In the genomic region with DNA sequence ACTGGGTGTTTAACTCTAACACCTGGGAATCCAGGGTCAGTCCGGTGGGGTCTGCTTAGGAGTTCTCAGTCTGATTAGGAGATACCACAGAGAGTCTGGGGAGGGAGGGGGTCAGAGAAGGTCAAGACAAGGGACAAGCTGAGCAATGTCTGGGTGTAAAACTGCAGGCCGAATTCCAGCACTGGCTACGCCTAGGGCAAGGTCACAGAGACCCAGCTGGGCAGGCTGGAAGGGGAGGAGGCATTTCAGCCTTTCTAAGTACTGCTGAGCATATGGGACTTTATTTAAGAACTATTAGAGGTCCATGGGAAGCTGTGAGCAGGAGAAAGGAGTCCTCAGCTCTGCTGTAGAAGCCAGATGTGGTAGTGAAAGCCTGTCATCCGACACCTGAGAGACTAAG, we compare ENCODE assay signal across 21 mouse cellular contexts. TPM values are rescaled to one million over a fixed set of nuclear protein-coding genes. Genes with fewer than 3 reads are reported as not detected.
A peak's percentile ranks its signal among the peaks of the same experiment; 100 is the strongest.
DNase-seq lines count a peak whose midpoint lies in the region.
"Had no signal": no experiment of that assay in that cellular context is flagged by ENCODE, and none has a peak within 500 bp of the region (broad histone marks: within the 10 kb centered on the region; RNA-seq: fewer than 3 reads in every experiment).

No protein-coding gene starts in this region.

- peak; percentile 1 for DNase-seq in embryo, embryonic 10.5 days (ENCODE audit: low spot score)
- DNase-seq in embryo, embryonic 11 days = no peak
- peak; percentile 13 for DNase-seq in kidney, postnatal 14 days
- DNase-seq in kidney, adult 11 months = no peak
- peak; percentile 71 for DNase-seq in ES-CJ7 (ENCODE audit: low read depth, low spot score)
- DNase-seq in heart, postnatal 25 days (ENCODE audit: low spot score) = no peak
- DNase-seq: adrenal gland, postnatal 10 days; adrenal gland, postnatal 36 days; B cell, adult 2 months; cerebellum, adult 18-20 months; cerebellum, adult 9-10 months; cerebellum, postnatal 14 days; forebrain, postnatal 0 days; gastrocnemius, adult 2 months; gastrocnemius, postnatal 14 days; heart, postnatal 36 days had no signal

- intact Hi-C loops in heart, postnatal 25 days (cut with DNase I) = no loop called here

RNA-seq across cellular contexts. Expression of a gene that starts 1.2 kb away (rescaled TPM):
- not detected for total RNA-seq in heart, postnatal 25 days (2021)
- total RNA-seq: adrenal gland, adult 18-20 months; adrenal gland, postnatal 10 days; adrenal gland, postnatal 36 days; CH12.LX; ES-E14; forebrain, postnatal 0 days; gastrocnemius, adult 2 months; gastrocnemius, postnatal 14 days; gastrocnemius, postnatal 4 days; heart, adult 8-10 months; heart, postnatal 36 days had no signal

RNA-seq across cellular contexts. Expression of a gene that starts 18.1 kb away (rescaled TPM):
- not detected for total RNA-seq in heart, postnatal 25 days (2021)
- total RNA-seq: adrenal gland, adult 18-20 months; adrenal gland, postnatal 10 days; adrenal gland, postnatal 36 days; CH12.LX; ES-E14; forebrain, postnatal 0 days; gastrocnemius, adult 2 months; gastrocnemius, postnatal 4 days; heart, adult 8-10 months; heart, postnatal 36 days had no signal

RNA-seq across cellular contexts. Expression of a gene that starts 34.2 kb away (rescaled TPM):
- not detected for total RNA-seq in heart, postnatal 25 days (2021)
- total RNA-seq: adrenal gland, adult 18-20 months; adrenal gland, postnatal 10 days; adrenal gland, postnatal 36 days; CH12.LX; ES-E14; forebrain, postnatal 0 days; gastrocnemius, adult 2 months; gastrocnemius, postnatal 14 days; gastrocnemius, postnatal 4 days; heart, adult 8-10 months; heart, postnatal 36 days had no signal

RNA-seq across cellular contexts. Expression of a gene that starts 43.5 kb away (rescaled TPM):
- total RNA-seq in heart, postnatal 25 days (2021) = not detected
- total RNA-seq: adrenal gland, adult 18-20 months; adrenal gland, postnatal 10 days; adrenal gland, postnatal 36 days; CH12.LX; ES-E14; forebrain, postnatal 0 days; gastrocnemius, adult 2 months; gastrocnemius, postnatal 14 days; gastrocnemius, postnatal 4 days; heart, adult 8-10 months; heart, postnatal 36 days had no signal

RNA-seq across cellular contexts. Expression of a gene that starts 51.4 kb away (rescaled TPM):
- not detected for total RNA-seq in heart, postnatal 25 days (2021)
- total RNA-seq: adrenal gland, adult 18-20 months; adrenal gland, postnatal 36 days; CH12.LX; ES-E14; gastrocnemius, adult 2 months; gastrocnemius, postnatal 14 days; heart, adult 8-10 months; heart, postnatal 36 days had no signal

Comparison
In these comparisons a context has a peak if more than half of its experiments do, and no peak if none do; other contexts are left out.
1. DNase-seq: peak in embryo, embryonic 10.5 days (single experiment), kidney, postnatal 14 days (single experiment) and ES-CJ7 (single experiment); none in embryo, embryonic 11 days (single experiment), kidney, adult 11 months (single experiment) and heart, postnatal 25 days (single experiment).